Mouse (Mus musculus): Measurements from ENCODE around the gene Cdc42se1. TPM values are rescaled to one million over a fixed set of nuclear protein-coding genes. Genes with fewer than 3 reads are reported as not detected.

Cdc42se1 gene
- 14.9 TPM for polyA plus RNA-seq (2014; fragmentation: Illumina TruSeq; extraction: RNeasy Lipid Tissue Mini Kit (QIAGEN cat#74804); ENCODE audit: low replicate concordance)

GRCm38 (mm10) chr3:95228148-95228893 is at the start of gene Cdc42se1:
Gene Cdc42se1, plus strand, starts transcription at chr3:95228732.

GRCm38 (mm10) chr3:95217255-95218134 is 11.0 kb upstream of the Cdc42se1 start, which contains the start of gene Gabpb2:
Gene Gabpb2, minus strand, starts transcription at chr3:95217916.

GRCm38 (mm10) chr3:95231298-95232221 is 3.0 kb downstream of the Cdc42se1 start, which contains the start of gene Mllt11:
Gene Mllt11, minus strand, starts transcription at chr3:95232171.

GRCm38 (mm10) chr3:95241498-95241897 is 13.0 kb downstream of the Cdc42se1 start, which contains the start of gene Gm128:
Gene Gm128, minus strand, starts transcription at chr3:95241598.

GRCm38 (mm10) chr3:95250783-95251424 is 22.4 kb downstream of the Cdc42se1 start, which contains the start of gene Bnipl:
Gene Bnipl, minus strand, starts transcription at chr3:95251193.

GRCm38 (mm10) chr3:95281216-95282126 is 52.9 kb downstream of the Cdc42se1 start, which contains the start of the genes Mindy1 and Prune1:
Gene Mindy1, plus strand, starts transcription at chr3:95281345.
Gene Prune1, minus strand, starts transcription at chr3:95282076.

Other genes with a start within 250 kb of the Cdc42se1 start
- gene Zfp687, start 213.3 kb upstream of the Cdc42se1 start, polyA plus RNA-seq (2014; fragmentation: Illumina TruSeq; extraction: RNeasy Lipid Tissue Mini Kit (QIAGEN cat#74804); ENCODE audit: low replicate concordance) = 4.2 TPM
- gene Psmd4, start 186.1 kb upstream of the Cdc42se1 start, polyA plus RNA-seq (2014; fragmentation: Illumina TruSeq; extraction: RNeasy Lipid Tissue Mini Kit (QIAGEN cat#74804); ENCODE audit: low replicate concordance) = 5.5 TPM
- 13.7 TPM for gene Pip5k1a, start 121.8 kb upstream of the Cdc42se1 start, polyA plus RNA-seq (2014; fragmentation: Illumina TruSeq; extraction: RNeasy Lipid Tissue Mini Kit (QIAGEN cat#74804); ENCODE audit: low replicate concordance)
- gene Vps72, start 117.7 kb upstream of the Cdc42se1 start, polyA plus RNA-seq (2014; fragmentation: Illumina TruSeq; extraction: RNeasy Lipid Tissue Mini Kit (QIAGEN cat#74804); ENCODE audit: low replicate concordance) = 13.3 TPM
- gene Tmod4, start 104.3 kb upstream of the Cdc42se1 start, polyA plus RNA-seq (2014; fragmentation: Illumina TruSeq; extraction: RNeasy Lipid Tissue Mini Kit (QIAGEN cat#74804); ENCODE audit: low replicate concordance) = not detected
- gene Scnm1, start 94.7 kb upstream of the Cdc42se1 start, polyA plus RNA-seq (2014; fragmentation: Illumina TruSeq; extraction: RNeasy Lipid Tissue Mini Kit (QIAGEN cat#74804); ENCODE audit: low replicate concordance) = 15.3 TPM
- 1.7 TPM for gene Lysmd1, start 94.6 kb upstream of the Cdc42se1 start, polyA plus RNA-seq (2014; fragmentation: Illumina TruSeq; extraction: RNeasy Lipid Tissue Mini Kit (QIAGEN cat#74804); ENCODE audit: low replicate concordance)
- gene Tnfaip8l2, start 86.4 kb upstream of the Cdc42se1 start, polyA plus RNA-seq (2014; fragmentation: Illumina TruSeq; extraction: RNeasy Lipid Tissue Mini Kit (QIAGEN cat#74804); ENCODE audit: low replicate concordance) = not detected
- not detected for gene Sema6c, start 68.3 kb upstream of the Cdc42se1 start, polyA plus RNA-seq (2014; fragmentation: Illumina TruSeq; extraction: RNeasy Lipid Tissue Mini Kit (QIAGEN cat#74804); ENCODE audit: low replicate concordance)
- gene Gabpb2, start 10.8 kb upstream of the Cdc42se1 start, polyA plus RNA-seq (2014; fragmentation: Illumina TruSeq; extraction: RNeasy Lipid Tissue Mini Kit (QIAGEN cat#74804); ENCODE audit: low replicate concordance) = 28.0 TPM
- 47.6 TPM for gene Mllt11, start 3.4 kb downstream of the Cdc42se1 start, polyA plus RNA-seq (2014; fragmentation: Illumina TruSeq; extraction: RNeasy Lipid Tissue Mini Kit (QIAGEN cat#74804); ENCODE audit: low replicate concordance)
- not detected for gene Gm128, start 12.9 kb downstream of the Cdc42se1 start, polyA plus RNA-seq (2014; fragmentation: Illumina TruSeq; extraction: RNeasy Lipid Tissue Mini Kit (QIAGEN cat#74804); ENCODE audit: low replicate concordance)
- not detected for gene Bnipl, start 22.5 kb downstream of the Cdc42se1 start, polyA plus RNA-seq (2014; fragmentation: Illumina TruSeq; extraction: RNeasy Lipid Tissue Mini Kit (QIAGEN cat#74804); ENCODE audit: low replicate concordance)
- 44.0 TPM for gene Mindy1, start 52.6 kb downstream of the Cdc42se1 start, polyA plus RNA-seq (2014; fragmentation: Illumina TruSeq; extraction: RNeasy Lipid Tissue Mini Kit (QIAGEN cat#74804); ENCODE audit: low replicate concordance)
- 4.0 TPM for gene Prune1, start 53.3 kb downstream of the Cdc42se1 start, polyA plus RNA-seq (2014; fragmentation: Illumina TruSeq; extraction: RNeasy Lipid Tissue Mini Kit (QIAGEN cat#74804); ENCODE audit: low replicate concordance)
- gene Anxa9, start 78.4 kb downstream of the Cdc42se1 start, polyA plus RNA-seq (2014; fragmentation: Illumina TruSeq; extraction: RNeasy Lipid Tissue Mini Kit (QIAGEN cat#74804); ENCODE audit: low replicate concordance) = 0.22 TPM
- 143 TPM for gene Cers2, start 86.1 kb downstream of the Cdc42se1 start, polyA plus RNA-seq (2014; fragmentation: Illumina TruSeq; extraction: RNeasy Lipid Tissue Mini Kit (QIAGEN cat#74804); ENCODE audit: low replicate concordance)
- gene Setdb1, start 128.5 kb downstream of the Cdc42se1 start, polyA plus RNA-seq (2014; fragmentation: Illumina TruSeq; extraction: RNeasy Lipid Tissue Mini Kit (QIAGEN cat#74804); ENCODE audit: low replicate concordance) = 10.7 TPM
- not detected for gene 4930558C23Rik, start 174.1 kb downstream of the Cdc42se1 start, polyA plus RNA-seq (2014; fragmentation: Illumina TruSeq; extraction: RNeasy Lipid Tissue Mini Kit (QIAGEN cat#74804); ENCODE audit: low replicate concordance)
- gene Arnt, start 205.7 kb downstream of the Cdc42se1 start, polyA plus RNA-seq (2014; fragmentation: Illumina TruSeq; extraction: RNeasy Lipid Tissue Mini Kit (QIAGEN cat#74804); ENCODE audit: low replicate concordance) = 38.0 TPM